Mouse (Mus musculus) spleen, postnatal 36 days (tissue): ENCODE data around the gene Olfr357.

Experiments used
- DNase-seq, 2 experiments: peaks; one replicate each; pipeline ENCODE4 v3.0.0; 2022; ENCODE audit warnings: low spot score in 2 of 2, mixed read lengths in 1 of 2

The Olfr357 gene

GRCm38 (mm10) chr2:36993527-36993926 lies at the start of gene Olfr357:
Gene Olfr357 (plus strand): TSS chr2:36993827.
- no peak for DNase-seq

DNA sequence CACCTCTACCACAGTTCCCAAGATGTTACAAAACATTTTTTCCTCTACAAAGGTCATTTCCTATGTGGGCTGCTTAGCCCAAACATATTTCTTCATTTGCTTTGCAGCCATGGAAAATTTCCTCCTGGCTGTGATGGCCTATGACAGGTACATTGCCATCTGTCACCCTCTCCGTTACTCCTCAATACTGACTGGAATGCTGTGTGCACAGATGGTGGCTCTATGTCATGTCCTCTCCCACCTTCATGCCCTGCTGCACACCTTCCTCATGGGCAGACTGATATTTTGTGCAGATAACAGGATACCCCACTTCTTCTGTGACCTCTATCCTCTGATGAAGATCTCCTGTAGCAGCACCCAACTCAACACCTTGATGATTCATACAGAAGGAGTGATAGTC lies 3.4 kb downstream of the Olfr357 start:
- no peak for DNase-seq

DNA sequence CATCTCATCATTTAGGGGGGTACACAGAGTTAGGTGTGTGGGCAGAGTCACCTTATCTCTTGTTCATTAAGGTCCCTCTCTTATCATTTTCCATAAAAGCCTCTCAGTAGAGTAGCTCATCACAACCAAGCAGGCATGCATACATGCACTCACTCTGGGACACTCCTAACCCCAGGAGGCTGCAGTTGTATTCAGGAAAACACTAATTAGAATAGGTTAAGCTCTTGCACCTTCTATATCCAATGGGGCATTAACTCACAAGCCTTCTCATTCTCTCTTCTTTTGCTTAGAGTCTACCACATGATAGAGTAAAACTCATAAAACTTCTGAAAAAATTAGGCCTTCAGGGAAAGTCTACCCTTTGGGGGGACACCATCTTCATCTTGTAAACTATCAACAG lies 15.6 kb downstream of the Olfr357 start, which contains the start of gene Olfr358:
Olfr358 (minus strand) TSS at position 101 of the 400 bp plus-strand sequence.
- DNase-seq, result no peak
